Mouse (Mus musculus): Measurements from ENCODE around the gene Gm4181. TPM values are rescaled to one million over a fixed set of nuclear protein-coding genes. Genes with fewer than 3 reads are reported as not detected.
"Not testable (repeated sequence)": the region's sequence is repeated elsewhere in the genome, so short reads cannot be mapped to it uniquely, and the experiment has no call there.

Gm4181 gene
- not detected for total RNA-seq (2021)
- long read RNA-seq, experiment 1, result 0 reads
- long read RNA-seq, experiment 2, result 0 reads

DNA sequence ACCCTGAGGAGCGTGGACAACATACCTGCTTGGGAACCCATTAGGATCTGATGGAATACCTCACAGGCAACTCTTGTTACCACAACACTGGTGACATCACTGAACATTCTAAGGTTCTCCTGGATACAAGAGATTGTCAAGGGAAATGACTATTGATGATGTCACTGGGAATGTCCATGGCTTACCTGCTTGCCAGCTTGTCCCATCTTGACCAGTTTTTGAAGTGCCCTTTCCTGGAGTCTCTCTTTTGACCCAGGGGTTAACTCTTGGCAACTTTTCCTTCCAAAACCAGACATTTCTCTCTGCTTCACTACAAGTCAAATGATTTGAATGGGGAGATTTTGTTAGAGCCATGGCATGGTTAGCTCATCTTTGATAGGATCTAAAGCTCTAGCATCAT is at the start of gene Gm4181:
Gene Gm4181 (minus strand): TSS at position 101 of the 400 bp plus-strand sequence.
- not testable (repeated sequence) for H3K4me3 ChIP-seq; H3K27ac ChIP-seq; DNase-seq (ENCODE audit: low spot score in 2 of 2)

DNA sequence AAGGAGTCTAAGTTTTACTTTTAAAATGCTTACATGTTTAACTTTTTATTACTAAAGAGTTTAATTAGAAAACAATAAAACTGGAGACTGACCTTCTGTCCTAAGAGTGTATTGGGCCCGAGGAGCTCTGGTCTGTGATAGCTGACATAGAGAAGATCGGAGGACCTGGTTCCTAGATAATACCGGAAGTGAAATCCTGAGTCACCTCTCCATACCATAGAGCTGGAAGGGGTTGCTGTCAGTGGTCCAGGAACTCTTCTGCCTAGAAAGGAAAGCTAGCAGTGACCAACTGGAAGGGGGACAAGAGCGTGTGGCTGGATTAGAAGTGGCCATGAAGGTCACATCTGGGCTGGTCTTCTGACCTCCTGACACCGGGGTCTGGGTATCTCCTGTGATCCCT is 41.8 kb upstream of the Gm4181 start:
- TF ChIP-seq CTCF (conservative IDR thresholded peaks at IDR 0.05), result no peak
- no peak for DNase-seq (ENCODE audit: low spot score in 2 of 2)
- H3K4me3 ChIP-seq, result no peak overlapping the region

DNA sequence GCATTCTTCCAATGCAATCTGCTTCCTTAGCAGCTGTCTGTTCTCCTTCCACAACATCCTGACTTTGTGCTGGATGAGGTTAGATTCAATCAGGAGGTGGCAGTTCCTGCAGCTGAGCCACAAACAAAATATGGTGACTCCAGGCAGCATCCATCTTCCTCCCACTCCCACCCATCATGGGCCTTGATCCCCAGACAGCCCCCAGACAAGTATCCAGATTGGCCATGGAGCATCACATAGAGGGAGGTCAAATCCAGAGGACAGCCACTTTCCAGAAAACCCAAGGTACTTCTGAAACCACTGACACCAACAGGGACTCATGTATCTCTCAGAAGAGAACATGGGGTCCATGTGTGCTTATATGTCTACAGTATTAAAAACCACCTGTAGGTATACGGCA is 3.0 kb downstream of the Gm4181 start:
- H3K4me3 ChIP-seq, H3K27ac ChIP-seq: not testable (repeated sequence)
- peak in 1 of 2 experiments; percentile 14 for DNase-seq (ENCODE audit: low spot score in 2 of 2)

More for the DNA sequence above, 41.8 kb upstream of the Gm4181 start:
- no peak overlapping the region for H3K27ac ChIP-seq

DNA sequence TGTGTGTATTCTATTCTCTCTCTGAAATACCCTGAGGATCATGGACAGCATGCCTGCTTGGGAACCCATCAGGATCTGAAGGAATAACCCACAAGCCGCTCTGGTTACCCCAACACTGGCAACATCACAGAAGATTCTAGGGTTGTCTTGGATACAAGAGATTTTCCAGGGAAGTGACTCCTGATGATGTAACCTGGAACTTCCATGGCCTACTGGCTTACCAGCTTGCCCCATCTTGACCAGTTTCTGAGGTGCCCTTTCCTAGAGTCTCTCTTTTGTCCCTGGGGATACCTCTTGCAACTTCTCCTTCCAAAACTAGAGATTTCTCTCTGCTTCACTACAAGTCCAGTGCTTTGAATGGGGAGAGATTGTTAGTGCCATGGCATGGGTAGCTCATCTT is 24.3 kb downstream of the Gm4181 start, which contains the start of gene Gm17078:
Gene Gm17078 (minus strand): TSS at position 101 of the 400 bp plus-strand sequence.
- H3K4me3 ChIP-seq, result no peak within 1 kb of the TSS
- no peak within 1 kb of the TSS for H3K27ac ChIP-seq
- TF ChIP-seq CTCF (conservative IDR thresholded peaks at IDR 0.05), result no peak
- no peak for DNase-seq (ENCODE audit: low spot score in 2 of 2)

DNA sequence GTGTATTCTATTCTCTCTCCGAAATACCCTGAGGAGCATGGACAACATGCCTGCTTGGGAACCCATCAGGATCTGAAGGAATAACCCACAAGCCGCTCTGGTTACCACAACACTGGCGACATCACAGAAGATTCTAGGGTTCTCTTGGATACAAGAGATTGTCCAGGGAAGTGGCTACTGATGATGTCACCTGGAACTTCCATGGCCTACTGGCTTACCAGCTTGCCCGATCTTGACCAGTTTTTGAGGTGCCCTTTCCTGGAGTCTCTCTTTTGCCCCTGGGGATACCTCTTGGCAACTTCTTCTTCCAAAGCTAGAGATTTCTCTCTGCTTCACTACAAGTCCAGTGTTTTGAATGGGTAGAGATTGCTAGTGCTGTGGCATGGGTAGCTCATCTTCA is 43.4 kb downstream of the Gm4181 start, which contains the start of gene Gm17174:
Gene Gm17174 (minus strand): TSS at position 101 of the 400 bp plus-strand sequence.
- not testable (repeated sequence) for DNase-seq (ENCODE audit: low spot score in 2 of 2); H3K27ac ChIP-seq; H3K4me3 ChIP-seq

Other genes starting within 250 kb of the Gm4181 start
- not detected for gene Vmn2r88, start 224.8 kb downstream of the Gm4181 start, total RNA-seq (2021)
- gene Vmn2r89, start 183.8 kb downstream of the Gm4181 start, total RNA-seq (2021), result not detected
- not detected for gene Gm5622, start 82.9 kb downstream of the Gm4181 start, total RNA-seq (2021)
- gene Gm17175, start 61.6 kb downstream of the Gm4181 start, total RNA-seq (2021), result not detected
- not detected for gene Gm17174, start 43.5 kb downstream of the Gm4181 start, total RNA-seq (2021)
- not detected for gene Gm17078, start 24.4 kb downstream of the Gm4181 start, total RNA-seq (2021)
- not detected for gene Gm17079, start 59.8 kb upstream of the Gm4181 start, total RNA-seq (2021)
- not detected for gene Gm5800, start 81.5 kb upstream of the Gm4181 start, total RNA-seq (2021)
- gene Ang4, start 137.9 kb upstream of the Gm4181 start, total RNA-seq (2021), result not detected
- gene AY358078, start 164.4 kb upstream of the Gm4181 start, total RNA-seq (2021), result not detected
- not detected for gene Ear6, start 218.0 kb upstream of the Gm4181 start, total RNA-seq (2021)
- gene Mettl17, start 249.2 kb upstream of the Gm4181 start, total RNA-seq (2021), result 10 to 100 TPM; 31.6 to 40.5 TPM